34 mouse cellular contexts compared by ENCODE assay signal in the genomic region with DNA sequence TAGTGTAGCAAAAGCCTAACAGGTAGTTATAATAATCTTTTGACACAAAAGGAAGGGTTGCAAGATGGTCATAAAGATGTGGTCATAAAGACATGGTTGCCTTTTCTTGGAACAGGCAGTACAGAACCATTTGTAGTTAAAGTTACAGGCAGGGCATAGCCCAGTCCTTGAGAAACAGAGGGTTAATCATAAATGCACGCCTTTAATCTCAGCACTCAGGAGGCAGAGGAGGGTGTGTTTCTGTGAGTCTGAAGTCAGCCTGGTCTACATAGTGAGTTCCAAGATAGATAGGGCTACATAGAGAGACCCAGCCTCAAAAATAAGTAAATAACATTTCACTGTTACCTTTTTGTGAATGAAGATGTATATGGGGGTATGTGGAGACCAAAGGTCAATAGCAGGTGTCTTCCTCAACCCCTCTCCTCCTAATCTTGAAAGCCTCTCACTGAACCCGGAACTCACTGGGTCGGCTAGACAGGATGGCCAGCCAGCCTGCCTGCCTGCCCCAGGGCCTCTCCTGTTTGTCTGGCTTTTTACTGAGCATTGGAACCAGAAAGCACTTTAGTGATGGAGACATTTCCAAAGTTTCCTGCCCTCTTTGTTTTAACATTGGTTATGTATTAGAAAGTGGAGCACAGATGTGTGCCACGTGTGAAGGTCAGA. TPM values are rescaled to one million over a fixed set of nuclear protein-coding genes. Genes with fewer than 3 reads are reported as not detected.
"Had no signal": no experiment of that assay in that cellular context is flagged by ENCODE, and none has a peak within 500 bp of the region (broad histone marks: within the 10 kb centered on the region; RNA-seq: fewer than 3 reads in every experiment).

No protein-coding gene starts in this region.

- H3K27me3 ChIP-seq: heart, embryonic 13.5 days; heart, embryonic 15.5 days; hindbrain, embryonic 12.5 days; hindbrain, embryonic 13.5 days; hindbrain, embryonic 15.5 days; kidney, embryonic 15.5 days had no signal

- ATAC-seq: inflammation-experienced regulatory T-cells, adult 6 months had no signal

- H3K27ac ChIP-seq: heart, embryonic 13.5 days; heart, embryonic 15.5 days; hindbrain, embryonic 12.5 days; hindbrain, embryonic 13.5 days; hindbrain, embryonic 14.5 days; hindbrain, embryonic 15.5 days; hindbrain, postnatal 0 days; kidney, embryonic 15.5 days; kidney, postnatal 0 days; layer of hippocampus, adult 2 months; left cerebral cortex, adult 2 months had no signal

- H3K4me3 ChIP-seq: heart, embryonic 10.5 days; heart, embryonic 12.5 days; heart, embryonic 13.5 days; heart, embryonic 15.5 days; hindbrain, embryonic 10.5 days; hindbrain, embryonic 12.5 days; hindbrain, embryonic 13.5 days; hindbrain, embryonic 15.5 days; kidney, embryonic 15.5 days; layer of hippocampus, adult 2 months; left cerebral cortex, adult 2 months had no signal

- H3K4me2 ChIP-seq: heart, embryonic 11.5 days; heart, embryonic 12.5 days; heart, embryonic 13.5 days; heart, embryonic 15.5 days; hindbrain, embryonic 12.5 days; hindbrain, embryonic 13.5 days; hindbrain, embryonic 14.5 days; hindbrain, embryonic 15.5 days; kidney, embryonic 15.5 days had no signal

- H3K9me3 ChIP-seq: heart, embryonic 10.5 days; heart, embryonic 12.5 days; heart, embryonic 13.5 days; heart, embryonic 15.5 days; hindbrain, embryonic 10.5 days; hindbrain, embryonic 12.5 days; hindbrain, embryonic 13.5 days; hindbrain, embryonic 15.5 days; kidney, embryonic 15.5 days had no signal

- H3K9ac ChIP-seq: heart, embryonic 12.5 days; heart, embryonic 13.5 days; heart, embryonic 15.5 days; hindbrain, embryonic 12.5 days; hindbrain, embryonic 13.5 days; hindbrain, embryonic 14.5 days; hindbrain, embryonic 15.5 days; kidney, embryonic 15.5 days had no signal

- DNase-seq: heart, postnatal 10 days; heart, postnatal 14 days; heart, postnatal 36 days; heart, postnatal 4 days; kidney, adult 11 months; kidney, adult 18-20 months; kidney, adult 2 months; kidney, adult 8-10 months; kidney, adult 9 months; kidney, postnatal 10 days; kidney, postnatal 14 days; kidney, postnatal 25 days; kidney, postnatal 36 days; kidney, postnatal 4 days; layer of hippocampus, adult 9-11 months; layer of hippocampus, postnatal 36 days had no signal

- H3K36me3 ChIP-seq: heart, embryonic 10.5 days; heart, embryonic 12.5 days; heart, embryonic 13.5 days; heart, embryonic 15.5 days; hindbrain, embryonic 10.5 days; hindbrain, embryonic 12.5 days; hindbrain, embryonic 13.5 days; hindbrain, embryonic 15.5 days; kidney, embryonic 15.5 days had no signal

RNA-seq across cellular contexts. Expression of a gene that starts 1.2 kb away (rescaled TPM):
- polyA plus RNA-seq: heart, postnatal 0 days; hindbrain, embryonic 11.5 days had no signal
